Mouse (Mus musculus): ENCODE measurements around the gene Msmp. TPM values are rescaled to one million over a fixed set of nuclear protein-coding genes. Genes with fewer than 3 reads are reported as not detected.

Gene Msmp
- polyA plus RNA-seq, 1 experiment from 2014 or later: 0.50 TPM

- no peak for ATAC-seq (ENCODE audit: insufficient number of reproducible peaks, low FRiP score)
- peak overlapping the region; percentile 92 for H3K9ac ChIP-seq
- H3K4me2 ChIP-seq: peak overlapping the region; percentile 99
- peaks cover 39% of the 10 kb centered on the region for H3K4me1 ChIP-seq (replicated peaks)
- H3K27ac ChIP-seq (ENCODE audit: poor library complexity, severe bottlenecking): no peak overlapping the region
- peaks cover 51% of the 10 kb centered on the region for H3K36me3 ChIP-seq
- H3K9me3 ChIP-seq (replicated peaks): no peaks in the 10 kb centered on the region
- 36% methylated on average over 8 of the region's 8 CpGs for WGBS
- no peaks in the 10 kb centered on the region for H3K27me3 ChIP-seq (replicated peaks)
- peak overlapping the region; percentile 95 for H3K4me3 ChIP-seq
Observed at GRCm38 (mm10) chr4:43577237-43577881, 6.9 kb downstream of the Msmp start.

- no peak overlapping the region for H3K9ac ChIP-seq
- H3K27ac ChIP-seq (ENCODE audit: poor library complexity, severe bottlenecking): no peak overlapping the region
- ATAC-seq (ENCODE audit: insufficient number of reproducible peaks, low FRiP score): no peak
- no peaks in the 10 kb centered on the region for H3K9me3 ChIP-seq (replicated peaks)
- no peaks in the 10 kb centered on the region for H3K27me3 ChIP-seq (replicated peaks)
- no peak overlapping the region for H3K4me2 ChIP-seq
- peaks cover 39% of the 10 kb centered on the region for H3K4me1 ChIP-seq (replicated peaks)
- peaks cover 51% of the 10 kb centered on the region for H3K36me3 ChIP-seq
- no peak overlapping the region for H3K4me3 ChIP-seq
- 53% methylated on average over 2 of the region's 2 CpGs for WGBS
Observed at GRCm38 (mm10) chr4:43575356-43575755, 8.9 kb downstream of the Msmp start.

DNA sequence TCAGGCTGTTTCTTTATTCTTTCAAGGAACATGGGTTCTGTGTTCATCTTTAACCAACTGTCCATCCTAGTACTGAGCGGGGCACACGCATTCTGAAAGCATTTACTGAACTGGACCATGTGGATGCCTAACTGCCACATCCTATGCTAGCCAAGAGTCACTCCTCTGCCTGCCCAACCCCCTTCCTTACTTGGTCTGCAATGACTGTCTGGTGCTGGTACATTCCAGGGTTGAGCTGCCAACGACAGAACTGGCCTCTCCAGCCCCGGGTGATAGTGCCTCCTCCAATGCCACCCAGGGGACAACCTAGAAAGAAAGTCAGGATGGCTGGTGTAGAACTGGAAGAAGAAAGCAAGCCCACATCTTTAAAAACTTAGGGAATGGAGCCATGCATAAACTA lies 10.7 kb downstream of the Msmp start:
- Histone ChIP-seq H3K9me3 (replicated peaks) (no peaks in the 10 kb centered on the region), H3K9ac (no peak overlapping the region), H3K4me2 (no peak overlapping the region), H3K27me3 (replicated peaks) (no peaks in the 10 kb centered on the region), H3K27ac (ENCODE audit: poor library complexity, severe bottlenecking) (no peak overlapping the region), H3K36me3 (peaks cover 66% of the 10 kb centered on the region), H3K4me1 (replicated peaks) (peaks cover 30% of the 10 kb centered on the region), H3K4me3 (no peak overlapping the region)
- 82% methylated on average over 4 of the region's 4 CpGs for WGBS
- no peak for ATAC-seq (ENCODE audit: insufficient number of reproducible peaks, low FRiP score)

GRCm38 (mm10) chr4:43571395-43572045 lies 12.8 kb downstream of the Msmp start:
- no peaks in the 10 kb centered on the region for H3K9me3 ChIP-seq (replicated peaks)
- no peak for ATAC-seq (ENCODE audit: insufficient number of reproducible peaks, low FRiP score)
- H3K4me3 ChIP-seq: no peak overlapping the region

DNA sequence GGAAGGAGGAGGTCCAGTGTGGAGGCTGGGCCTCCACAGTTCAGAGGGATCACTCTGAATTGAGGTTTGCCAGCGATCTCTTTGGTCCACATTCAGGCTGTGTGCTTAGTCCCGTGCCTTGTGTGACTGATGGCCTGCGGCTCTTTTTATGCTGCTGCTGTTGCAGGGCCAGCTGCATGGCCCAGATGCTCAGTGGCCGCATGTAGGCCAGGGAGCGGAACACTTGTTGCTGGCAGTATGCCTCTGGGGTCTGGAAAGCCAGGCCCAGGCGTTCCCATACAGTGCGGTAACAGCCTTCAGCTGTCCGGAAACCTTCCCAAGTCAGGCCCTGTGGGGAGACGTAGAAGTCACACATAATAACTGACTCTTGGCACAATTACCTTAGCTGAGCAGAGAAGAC lies 17.2 kb downstream of the Msmp start:
- 90% methylated on average over 9 of the region's 9 CpGs for WGBS

More at GRCm38 (mm10) chr4:43571395-43572045, 12.8 kb downstream of the Msmp start:
- H3K9ac ChIP-seq: no peak overlapping the region
- H3K27me3 ChIP-seq (replicated peaks): no peaks in the 10 kb centered on the region
- peaks cover 14% of the 10 kb centered on the region for H3K4me1 ChIP-seq (replicated peaks)
- peaks cover 86% of the 10 kb centered on the region for H3K36me3 ChIP-seq
- 77% methylated on average over 6 of the region's 6 CpGs for WGBS
- no peak overlapping the region for H3K4me2 ChIP-seq
- H3K27ac ChIP-seq (ENCODE audit: poor library complexity, severe bottlenecking): no peak overlapping the region

GRCm38 (mm10) chr4:43564231-43564630 lies 20.1 kb downstream of the Msmp start:
- peak overlapping the region; percentile 40 for H3K27ac ChIP-seq (ENCODE audit: poor library complexity, severe bottlenecking)
- WGBS: 30% methylated on average over 2 of the region's 2 CpGs
- no peak for ATAC-seq (ENCODE audit: insufficient number of reproducible peaks, low FRiP score)
- H3K9ac ChIP-seq: peak overlapping the region; percentile 42; the same call in 1 of the 2 replicates
- H3K9me3 ChIP-seq (replicated peaks): no peaks in the 10 kb centered on the region
- H3K4me3 ChIP-seq: no peak overlapping the region
- no peaks in the 10 kb centered on the region for H3K27me3 ChIP-seq (replicated peaks)
- peaks cover 56% of the 10 kb centered on the region for H3K36me3 ChIP-seq
- peaks cover 33% of the 10 kb centered on the region for H3K4me1 ChIP-seq (replicated peaks)
- H3K4me2 ChIP-seq: peak overlapping the region; percentile 92

More for the DNA sequence above, 17.2 kb downstream of the Msmp start:
- Histone ChIP-seq H3K4me3 (no peak overlapping the region), H3K27ac (ENCODE audit: poor library complexity, severe bottlenecking) (no peak overlapping the region), H3K9me3 (replicated peaks) (no peaks in the 10 kb centered on the region), H3K4me1 (replicated peaks) (peaks cover 14% of the 10 kb centered on the region), H3K4me2 (no peak overlapping the region), H3K9ac (no peak overlapping the region), H3K27me3 (replicated peaks) (no peaks in the 10 kb centered on the region), H3K36me3 (peaks cover 82% of the 10 kb centered on the region)
- no peak for ATAC-seq (ENCODE audit: insufficient number of reproducible peaks, low FRiP score)

GRCm38 (mm10) chr4:43563601-43563875 lies 20.8 kb downstream of the Msmp start:
- Histone ChIP-seq H3K9ac (peak overlapping the region; percentile 88), H3K4me3 (peak overlapping the region; percentile 85), H3K9me3 (replicated peaks) (no peaks in the 10 kb centered on the region), H3K36me3 (peaks cover 49% of the 10 kb centered on the region), H3K4me1 (replicated peaks) (peaks cover 40% of the 10 kb centered on the region), H3K27ac (ENCODE audit: poor library complexity, severe bottlenecking) (peak overlapping the region; percentile 100; the same call in 1 of the 2 replicates), H3K4me2 (peak overlapping the region; percentile 92), H3K27me3 (replicated peaks) (no peaks in the 10 kb centered on the region)
- ATAC-seq (ENCODE audit: insufficient number of reproducible peaks, low FRiP score): no peak
- WGBS: 42% methylated on average over 4 of the region's 4 CpGs

- Histone ChIP-seq H3K9me3 (replicated peaks) (no peaks in the 10 kb centered on the region), H3K27me3 (replicated peaks) (no peaks in the 10 kb centered on the region), H3K4me3 (peak overlapping the region; percentile 85), H3K4me1 (replicated peaks) (peaks cover 45% of the 10 kb centered on the region), H3K36me3 (peaks cover 44% of the 10 kb centered on the region), H3K9ac (peak overlapping the region; percentile 88), H3K27ac (ENCODE audit: poor library complexity, severe bottlenecking) (peak overlapping the region; percentile 100), H3K4me2 (peak overlapping the region; percentile 92)
- 3% methylated on average over 22 of the region's 22 CpGs for WGBS
- no peak for ATAC-seq (ENCODE audit: insufficient number of reproducible peaks, low FRiP score)
Observed at GRCm38 (mm10) chr4:43562769-43563600, 21.3 kb downstream of the Msmp start.

- under 1% methylated on average over 62 of the region's 62 CpGs for WGBS
- Histone ChIP-seq H3K9ac (peak within 1 kb of the TSS; percentile 99), H3K27ac (ENCODE audit: poor library complexity, severe bottlenecking) (peak within 1 kb of the TSS; percentile 100), H3K27me3 (replicated peaks) (no peaks in the 10 kb centered on the region), H3K4me2 (peak within 1 kb of the TSS; percentile 92), H3K9me3 (replicated peaks) (no peaks in the 10 kb centered on the region), H3K36me3 (peaks cover 37% of the 10 kb centered on the region), H3K4me1 (replicated peaks) (peaks cover 53% of the 10 kb centered on the region), H3K4me3 (peak within 1 kb of the TSS; percentile 85)
- peak; percentile 91 for ATAC-seq (ENCODE audit: insufficient number of reproducible peaks, low FRiP score)
Observed at GRCm38 (mm10) chr4:43561997-43562768, 22.1 kb downstream of the Msmp start, which contains the start of the genes Creb3 and Tln1. Gene Creb3, plus strand, starts transcription at chr4:43562332. Gene Tln1, minus strand, starts transcription at chr4:43562691.

DNA sequence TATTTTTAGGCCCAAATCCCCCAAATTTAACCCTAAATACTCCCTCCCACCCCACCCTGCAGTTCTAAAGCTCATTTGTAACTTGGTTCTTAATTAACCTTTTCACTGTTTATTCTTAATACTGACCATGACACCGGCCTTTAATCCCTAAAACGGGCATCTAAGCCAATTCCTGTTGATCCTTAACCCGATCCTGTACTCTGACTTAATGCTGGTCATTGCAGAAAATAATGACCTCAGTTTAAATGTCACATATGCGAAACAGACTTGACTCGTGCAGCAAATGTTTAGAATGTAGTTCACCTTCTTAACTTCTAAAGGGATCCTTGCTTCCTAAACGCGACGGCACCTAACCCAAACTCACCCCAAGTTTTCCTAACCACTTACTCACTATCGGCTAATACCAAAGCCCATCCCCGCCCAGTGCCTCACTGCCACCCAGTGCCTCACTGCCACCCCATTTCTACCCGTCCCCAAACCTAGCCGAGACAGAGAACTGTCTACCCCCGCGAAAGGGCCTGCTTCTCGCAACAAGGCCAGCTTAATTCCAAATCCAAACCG lies 22.8 kb downstream of the Msmp start:
- Histone ChIP-seq H3K4me3 (peak overlapping the region; percentile 85), H3K4me1 (replicated peaks) (peaks cover 57% of the 10 kb centered on the region), H3K9me3 (replicated peaks) (no peaks in the 10 kb centered on the region), H3K4me2 (peak overlapping the region; percentile 92), H3K27ac (ENCODE audit: poor library complexity, severe bottlenecking) (peak overlapping the region; percentile 100), H3K9ac (peak overlapping the region; percentile 99), H3K27me3 (replicated peaks) (no peaks in the 10 kb centered on the region), H3K36me3 (peaks cover 35% of the 10 kb centered on the region)
- 0 out of 2 replicates have a peak, but pooled peaks have one; percentile 7 for ATAC-seq (ENCODE audit: insufficient number of reproducible peaks, low FRiP score)
- whole genome bisulfite sequencing: 2% methylated on average over 16 of the region's 16 CpGs

Data from heart, embryonic 12.5 days (tissue).